Mouse (Mus musculus): Measurements from ENCODE around the gene Ovol2. TPM values are rescaled to one million over a fixed set of nuclear protein-coding genes. Genes with fewer than 3 reads are reported as not detected.

Gene Ovol2
- total RNA-seq, 1 experiment, result 1.8 TPM

- Histone ChIP-seq H3K9me3 (ENCODE audit: control insufficient read depth, insufficient read depth, low read depth, low read length) (no peaks in the 10 kb centered on the region), H3K27ac (ENCODE audit: insufficient read depth, low read depth, low read length, poor library complexity, severe bottlenecking) (no peak overlapping the region), H3K36me3 (ENCODE audit: control insufficient read depth, insufficient read depth, low read length, poor library complexity, severe bottlenecking) (no peaks in the 10 kb centered on the region), H3K4me1 (ENCODE audit: control insufficient read depth in 2 of 2, insufficient read depth in 2 of 2, low read length in 2 of 2, poor library complexity in 1 of 2) (no peaks in the 10 kb centered on the region), H3K4me3 (ENCODE audit: insufficient read depth in 1 of 2, low read depth in 1 of 2, low read length in 2 of 2, poor library complexity in 1 of 2, severe bottlenecking in 1 of 2) (no peak overlapping the region), H3K9ac (ENCODE audit: insufficient read depth, low read depth, low read length, poor library complexity, severe bottlenecking) (no peak overlapping the region)
- TF ChIP-seq HCFC1 (IDR thresholded peaks at IDR 0.05; ENCODE audit: borderline replicate concordance, insufficient read depth, low read length) (no peak), CHD2 (IDR thresholded peaks at IDR 0.05; ENCODE audit: low read depth, low read length) (no peak), ZNF384 (IDR thresholded peaks at IDR 0.05; ENCODE audit: low read depth, low read length) (no peak), MAFK (IDR thresholded peaks at IDR 0.05; ENCODE audit: insufficient read depth, low read depth, low read length) (no peak), ZC3H11A (IDR thresholded peaks at IDR 0.05; ENCODE audit: borderline replicate concordance, low read depth, low read length) (no peak)
- in situ Hi-C loops (cut with MboI; ENCODE audit: low sequenced_read_pairs in 2 of 2, unreplicated experiment in 2 of 2), result no loop called here
- no peak for DNase-seq (ENCODE audit: low read depth, low spot score)
Measured at GRCm38 (mm10) chr2:144291600-144292305, 40.2 kb downstream of the Ovol2 start.

- in situ Hi-C loops (cut with MboI; ENCODE audit: low sequenced_read_pairs in 2 of 2, unreplicated experiment in 2 of 2), result no loop called here
- H3K36me3 ChIP-seq (ENCODE audit: control insufficient read depth, insufficient read depth, low read length, poor library complexity, severe bottlenecking), result no peaks in the 10 kb centered on the region
- H3K27ac ChIP-seq (ENCODE audit: insufficient read depth, low read depth, low read length, poor library complexity, severe bottlenecking), result no peak overlapping the region
- DNase-seq (ENCODE audit: low read depth, low spot score), result no peak
- no peaks in the 10 kb centered on the region for H3K9me3 ChIP-seq (ENCODE audit: control insufficient read depth, insufficient read depth, low read depth, low read length)
- no peaks in the 10 kb centered on the region for H3K4me1 ChIP-seq (ENCODE audit: control insufficient read depth in 2 of 2, insufficient read depth in 2 of 2, low read length in 2 of 2, poor library complexity in 1 of 2)
- no peak overlapping the region for H3K9ac ChIP-seq (ENCODE audit: insufficient read depth, low read depth, low read length, poor library complexity, severe bottlenecking)
- no peak overlapping the region for H3K4me3 ChIP-seq (ENCODE audit: insufficient read depth in 1 of 2, low read depth in 1 of 2, low read length in 2 of 2, poor library complexity in 1 of 2, severe bottlenecking in 1 of 2)
- no peak for TF ChIP-seq CHD2 (IDR thresholded peaks at IDR 0.05; ENCODE audit: low read depth, low read length)
- no peak for TF ChIP-seq MAFK (IDR thresholded peaks at IDR 0.05; ENCODE audit: insufficient read depth, low read depth, low read length)
- TF ChIP-seq ZNF384 (IDR thresholded peaks at IDR 0.05; ENCODE audit: low read depth, low read length), result no peak
- no peak for TF ChIP-seq HCFC1 (IDR thresholded peaks at IDR 0.05; ENCODE audit: borderline replicate concordance, insufficient read depth, low read length)
- no peak for TF ChIP-seq ZC3H11A (IDR thresholded peaks at IDR 0.05; ENCODE audit: borderline replicate concordance, low read depth, low read length)
Measured at GRCm38 (mm10) chr2:144290321-144290720, 41.6 kb downstream of the Ovol2 start.

DNA sequence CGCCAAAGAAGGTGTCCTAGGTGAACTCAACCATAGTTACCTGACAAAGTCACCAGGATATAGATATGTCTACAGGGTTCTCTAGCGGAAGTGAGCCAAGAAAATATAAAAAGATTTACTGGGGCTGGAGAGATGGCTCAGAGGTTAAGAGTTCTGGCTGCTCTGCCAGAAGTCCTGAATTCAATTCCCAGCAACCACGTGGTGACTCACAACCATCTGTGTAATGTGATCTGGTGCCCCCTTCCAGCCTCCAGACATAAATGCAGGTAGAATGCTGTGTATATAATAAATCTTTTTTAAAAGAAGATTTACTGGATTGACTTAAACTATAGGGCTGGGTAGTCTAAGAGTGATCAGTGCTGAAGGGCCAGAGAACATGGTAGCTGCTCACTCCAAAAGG is 50.5 kb downstream of the Ovol2 start:
- Histone ChIP-seq H3K9me3 (ENCODE audit: control insufficient read depth, insufficient read depth, low read depth, low read length) (no peaks in the 10 kb centered on the region), H3K4me1 (ENCODE audit: control insufficient read depth in 2 of 2, insufficient read depth in 2 of 2, low read length in 2 of 2, poor library complexity in 1 of 2) (0 out of 4 replicates have a peak, but pooled peaks cover 0 to 5% of the 10 kb centered on the region in 2 experiments), H3K4me3 (ENCODE audit: insufficient read depth in 1 of 2, low read depth in 1 of 2, low read length in 2 of 2, poor library complexity in 1 of 2, severe bottlenecking in 1 of 2) (no peak overlapping the region), H3K36me3 (ENCODE audit: control insufficient read depth, insufficient read depth, low read length, poor library complexity, severe bottlenecking) (peaks cover 21% of the 10 kb centered on the region), H3K9ac (ENCODE audit: insufficient read depth, low read depth, low read length, poor library complexity, severe bottlenecking) (no peak overlapping the region), H3K27ac (ENCODE audit: insufficient read depth, low read depth, low read length, poor library complexity, severe bottlenecking) (no peak overlapping the region)
- no peak for DNase-seq (ENCODE audit: low read depth, low spot score)
- in situ Hi-C loops (cut with MboI; ENCODE audit: low sequenced_read_pairs in 2 of 2, unreplicated experiment in 2 of 2), result no loop called here
- TF ChIP-seq ZNF384 (IDR thresholded peaks at IDR 0.05; ENCODE audit: low read depth, low read length) (no peak), ZC3H11A (IDR thresholded peaks at IDR 0.05; ENCODE audit: borderline replicate concordance, low read depth, low read length) (no peak), MAFK (IDR thresholded peaks at IDR 0.05; ENCODE audit: insufficient read depth, low read depth, low read length) (no peak), CHD2 (IDR thresholded peaks at IDR 0.05; ENCODE audit: low read depth, low read length) (no peak), HCFC1 (IDR thresholded peaks at IDR 0.05; ENCODE audit: borderline replicate concordance, insufficient read depth, low read length) (no peak)

DNA sequence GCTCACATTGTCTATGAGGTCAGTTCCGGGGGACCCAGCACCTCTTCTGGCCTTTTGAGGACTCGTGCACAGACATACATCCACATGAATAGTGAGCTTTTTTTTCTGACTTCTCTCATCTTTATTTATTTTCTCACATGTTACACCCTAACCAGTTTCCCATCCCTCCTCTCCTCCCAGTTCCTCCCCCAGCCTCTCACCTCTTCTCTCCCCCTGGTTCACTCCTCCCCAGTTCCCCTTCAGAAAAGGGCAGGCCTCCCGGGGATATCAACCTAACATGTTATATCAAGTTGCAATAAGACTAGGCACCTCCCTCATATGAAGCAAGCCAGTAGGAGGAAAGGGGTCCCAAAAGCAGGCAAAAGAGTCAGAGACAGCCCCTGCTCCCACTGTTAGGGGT is 51.4 kb downstream of the Ovol2 start:
- in situ Hi-C loops (cut with MboI; ENCODE audit: low sequenced_read_pairs in 2 of 2, unreplicated experiment in 2 of 2), result no loop called here
- Histone ChIP-seq H3K9me3 (ENCODE audit: control insufficient read depth, insufficient read depth, low read depth, low read length) (no peaks in the 10 kb centered on the region), H3K4me3 (ENCODE audit: insufficient read depth in 1 of 2, low read depth in 1 of 2, low read length in 2 of 2, poor library complexity in 1 of 2, severe bottlenecking in 1 of 2) (no peak overlapping the region), H3K9ac (ENCODE audit: insufficient read depth, low read depth, low read length, poor library complexity, severe bottlenecking) (no peak overlapping the region), H3K36me3 (ENCODE audit: control insufficient read depth, insufficient read depth, low read length, poor library complexity, severe bottlenecking) (peaks cover 23% of the 10 kb centered on the region), H3K27ac (ENCODE audit: insufficient read depth, low read depth, low read length, poor library complexity, severe bottlenecking) (no peak overlapping the region), H3K4me1 (ENCODE audit: control insufficient read depth in 2 of 2, insufficient read depth in 2 of 2, low read length in 2 of 2, poor library complexity in 1 of 2) (0 out of 4 replicates have a peak, but pooled peaks cover 0 to 5% of the 10 kb centered on the region in 2 experiments)
- TF ChIP-seq ZNF384 (IDR thresholded peaks at IDR 0.05; ENCODE audit: low read depth, low read length), result no peak
- TF ChIP-seq ZC3H11A (IDR thresholded peaks at IDR 0.05; ENCODE audit: borderline replicate concordance, low read depth, low read length), result no peak
- TF ChIP-seq CHD2 (IDR thresholded peaks at IDR 0.05; ENCODE audit: low read depth, low read length), result no peak
- TF ChIP-seq HCFC1 (IDR thresholded peaks at IDR 0.05; ENCODE audit: borderline replicate concordance, insufficient read depth, low read length), result no peak
- TF ChIP-seq MAFK (IDR thresholded peaks at IDR 0.05; ENCODE audit: insufficient read depth, low read depth, low read length), result no peak
- DNase-seq (ENCODE audit: low read depth, low spot score), result no peak

All from ES-E14 (cell line).